Mouse (Mus musculus) testis, adult 2 months (tissue): ENCODE results near the gene Smim13. TPM values are rescaled to one million over a fixed set of nuclear protein-coding genes. Genes with fewer than 3 reads are reported as not detected.

ENCODE experiments used
- H3K27ac ChIP-seq: fragments of 200-500 bp; 2 replicates; pipeline ENCODE4 v1.5.1; 2012; ENCODE audit warnings: low read depth, low read length; ENCODE audit not compliant: control insufficient read depth, insufficient read depth
- H3K27me3 ChIP-seq: fragments of 200-500 bp; 2 replicates; pipeline ENCODE4 v1.6.1; 2012; ENCODE audit warnings: mild to moderate bottlenecking, low read length, moderate library complexity; ENCODE audit not compliant: control insufficient read depth, insufficient read depth
- H3K36me3 ChIP-seq: fragments of 200-500 bp; 2 replicates; pipeline ENCODE4 v1.6.1; 2012; ENCODE audit warnings: mild to moderate bottlenecking, low read length; ENCODE audit not compliant: control insufficient read depth, insufficient read depth
- H3K4me1 ChIP-seq: fragments of 200-500 bp; 2 replicates; pipeline ENCODE4 v1.6.1; 2012; ENCODE audit warnings: low read length; ENCODE audit not compliant: control insufficient read depth, insufficient read depth
- H3K4me3 ChIP-seq: fragments of 200-500 bp; 2 replicates; pipeline ENCODE4 v1.5.1; 2012; ENCODE audit warnings: low read depth, mild to moderate bottlenecking, low read length, moderate library complexity, mixed read lengths; ENCODE audit not compliant: control insufficient read depth
- CTCF ChIP-seq: fragments of 200-500 bp; IDR thresholded peaks from 2 replicates; pipeline ENCODE4 v1.5.1; 2012; ENCODE audit warnings: low read depth, mild to moderate bottlenecking, inconsistent platforms, low read length, moderate library complexity; ENCODE audit not compliant: control insufficient read depth, insufficient read depth, insufficient replicate concordance
- POLR2A ChIP-seq: fragments of 200-500 bp; IDR thresholded peaks from 2 replicates; pipeline ENCODE4 v1.6.1; 2012; ENCODE audit warnings: low read depth, mild to moderate bottlenecking, inconsistent platforms, low read length, moderate library complexity; ENCODE audit not compliant: control insufficient read depth
- polyA plus RNA-seq: library from polyadenylated mRNA; depleted of rRNA; stranded (reverse); fragments of >200 nt; gene quantifications from 2 replicates; pipeline ENCODE4 v1.2.3, GENCODE M21; 2012

Smim13 gene
- polyA plus RNA-seq, 1 experiment, result 16.2 TPM

GRCm38 (mm10) chr13:41267827-41268408 is 18.3 kb downstream of the Smim13 start:
- Histone ChIP-seq H3K36me3 (no peaks in the 10 kb centered on the region), H3K4me3 (no peak overlapping the region), H3K27me3 (no peaks in the 10 kb centered on the region), H3K27ac (no peak overlapping the region), H3K4me1 (no peaks in the 10 kb centered on the region)
- TF ChIP-seq CTCF (no peak), POLR2A (no peak)

GRCm38 (mm10) chr13:41273927-41274650 is 24.4 kb downstream of the Smim13 start, which contains the start of gene Gm17364:
Gene Gm17364 (minus strand): TSS chr13:41273977.
- no peak within 1 kb of the TSS for H3K27ac ChIP-seq
- TF ChIP-seq CTCF (no peak), POLR2A (no peak)
- H3K36me3 ChIP-seq, result no peaks in the 10 kb centered on the region
- H3K27me3 ChIP-seq, result no peaks in the 10 kb centered on the region
- H3K4me1 ChIP-seq, result no peaks in the 10 kb centered on the region
- H3K4me3 ChIP-seq, result no peak within 1 kb of the TSS

GRCm38 (mm10) chr13:41280696-41281095 is 31.1 kb downstream of the Smim13 start:
- TF ChIP-seq CTCF, result no peak
- no peak for TF ChIP-seq POLR2A
- Histone ChIP-seq H3K27me3 (no peaks in the 10 kb centered on the region), H3K27ac (no peak overlapping the region), H3K4me1 (0 out of 2 replicates have a peak, but pooled peaks cover 2% of the 10 kb centered on the region), H3K36me3 (no peaks in the 10 kb centered on the region), H3K4me3 (no peak overlapping the region)

- TF ChIP-seq POLR2A (no peak), CTCF (no peak)
- no peaks in the 10 kb centered on the region for H3K27me3 ChIP-seq
- no peak overlapping the region for H3K27ac ChIP-seq
- no peaks in the 10 kb centered on the region for H3K36me3 ChIP-seq
- peak overlapping the region; percentile 57 for H3K4me3 ChIP-seq
- H3K4me1 ChIP-seq, result 0 out of 2 replicates have a peak, but pooled peaks cover 2% of the 10 kb centered on the region
Measured at GRCm38 (mm10) chr13:41283256-41283655, 33.6 kb downstream of the Smim13 start.

- TF ChIP-seq CTCF (no peak), POLR2A (no peak)
- Histone ChIP-seq H3K27ac (no peak overlapping the region), H3K27me3 (no peaks in the 10 kb centered on the region), H3K4me3 (no peak overlapping the region), H3K4me1 (0 out of 2 replicates have a peak, but pooled peaks cover 2% of the 10 kb centered on the region), H3K36me3 (no peaks in the 10 kb centered on the region)
Measured at GRCm38 (mm10) chr13:41285448-41285847, 35.8 kb downstream of the Smim13 start.

- H3K4me1 ChIP-seq, result 0 out of 2 replicates have a peak, but pooled peaks cover 2% of the 10 kb centered on the region
- H3K36me3 ChIP-seq, result no peaks in the 10 kb centered on the region
- H3K27ac ChIP-seq, result no peak overlapping the region
- no peaks in the 10 kb centered on the region for H3K27me3 ChIP-seq
- H3K4me3 ChIP-seq, result no peak overlapping the region
- TF ChIP-seq CTCF (no peak), POLR2A (no peak)
Measured at GRCm38 (mm10) chr13:41286285-41286684, 36.6 kb downstream of the Smim13 start.

- TF ChIP-seq POLR2A (no peak), CTCF (no peak)
- no peak overlapping the region for H3K4me3 ChIP-seq
- H3K27ac ChIP-seq, result no peak overlapping the region
- H3K36me3 ChIP-seq, result no peaks in the 10 kb centered on the region
- no peaks in the 10 kb centered on the region; the same call in 1 of the 2 replicates for H3K4me1 ChIP-seq
- no peaks in the 10 kb centered on the region for H3K27me3 ChIP-seq
Measured at GRCm38 (mm10) chr13:41291466-41291974, 41.9 kb downstream of the Smim13 start.
